Mouse (Mus musculus): ENCODE measurements around the gene Gdnf. TPM values are rescaled to one million over a fixed set of nuclear protein-coding genes. Genes with fewer than 3 reads are reported as not detected.

The Gdnf gene
- total and polyA plus RNA-seq, 3 experiments, result not detected

GRCm38 (mm10) chr15:7875879-7876278, 65.2 kb downstream of the Gdnf start:
- Histone ChIP-seq H3K27ac (ENCODE audit: control insufficient read depth, low read depth, low read length) (no peak overlapping the region), H3K9me3 (replicated peaks; ENCODE audit: insufficient read depth, low read length) (no peaks in the 10 kb centered on the region), H3K4me3 (ENCODE audit: control insufficient read depth in 1 of 2, insufficient read depth in 1 of 2, low read depth in 2 of 2, low read length in 2 of 2) (no peak overlapping the region), H3K27me3 (ENCODE audit: control insufficient read depth in 1 of 2, insufficient read depth in 2 of 2, low read length in 2 of 2) (no peaks in the 10 kb centered on the region), H3K79me2 (ENCODE audit: control insufficient read depth, insufficient read depth, low read length, poor library complexity) (no peaks in the 10 kb centered on the region), H3K9ac (ENCODE audit: control insufficient read depth, low read depth, low read length, poor library complexity, severe bottlenecking) (no peak overlapping the region), H3K4me1 (ENCODE audit: control insufficient read depth in 1 of 2, insufficient read depth in 2 of 2, low read length in 2 of 2) (no peaks in the 10 kb centered on the region), H3K36me3 (ENCODE audit: control insufficient read depth in 1 of 2, insufficient read depth in 2 of 2, low read length in 2 of 2) (no peaks in the 10 kb centered on the region)
- no peak for TF ChIP-seq MYB (IDR thresholded peaks at IDR 0.05; ENCODE audit: low read depth, low read length)
- no peak for TF ChIP-seq E2F4 (IDR thresholded peaks at IDR 0.05; ENCODE audit: borderline replicate concordance, low read depth, low read length)
- TF ChIP-seq MAZ (IDR thresholded peaks at IDR 0.05; ENCODE audit: low read depth, low read length), result no peak
- no peak for TF ChIP-seq POLR2AphosphoS2 (IDR thresholded peaks at IDR 0.05; ENCODE audit: low read length)
- TF ChIP-seq UBTF (IDR thresholded peaks at IDR 0.05; ENCODE audit: borderline replicate concordance, insufficient read depth, low read depth, low read length), result no peak
- no peak for TF ChIP-seq MEF2A (IDR thresholded peaks at IDR 0.05; ENCODE audit: extremely low read depth, insufficient replicate concordance, low read depth, low read length, poor library complexity, severe bottlenecking)
- TF ChIP-seq TAL1 (IDR thresholded peaks at IDR 0.05; ENCODE audit: low read length), result no peak
- DNase-seq (ENCODE audit: low read depth, low spot score), result no peak

- H3K9ac ChIP-seq (ENCODE audit: control insufficient read depth, low read depth, low read length, poor library complexity, severe bottlenecking), result no peak overlapping the region
- no peaks in the 10 kb centered on the region for H3K9me3 ChIP-seq (replicated peaks; ENCODE audit: insufficient read depth, low read length)
- no peaks in the 10 kb centered on the region; a peak in 1 of 4 replicates for H3K36me3 ChIP-seq (ENCODE audit: control insufficient read depth in 1 of 2, insufficient read depth in 2 of 2, low read length in 2 of 2)
- H3K27ac ChIP-seq (ENCODE audit: control insufficient read depth, low read depth, low read length), result no peak overlapping the region
- no peak for DNase-seq (ENCODE audit: low read depth, low spot score)
- TF ChIP-seq MYB (IDR thresholded peaks at IDR 0.05; ENCODE audit: low read depth, low read length), result no peak
- no peak for TF ChIP-seq RAD21 (IDR thresholded peaks at IDR 0.05; ENCODE audit: low read depth, low read length)
- no peak for TF ChIP-seq ELF1 (IDR thresholded peaks at IDR 0.05; ENCODE audit: low read depth, low read length)
- TF ChIP-seq POLR2AphosphoS5 (IDR thresholded peaks at IDR 0.05; ENCODE audit: borderline replicate concordance, low read depth, low read length), result no peak
- no peak for TF ChIP-seq USF2 (IDR thresholded peaks at IDR 0.05; ENCODE audit: borderline replicate concordance in 1 of 2, insufficient read depth in 1 of 2, low read depth in 1 of 2, low read length in 2 of 2)
- no peak overlapping the region for H3K4me3 ChIP-seq (ENCODE audit: control insufficient read depth in 1 of 2, insufficient read depth in 1 of 2, low read depth in 2 of 2, low read length in 2 of 2)
- no peaks in the 10 kb centered on the region for H3K27me3 ChIP-seq (ENCODE audit: control insufficient read depth in 1 of 2, insufficient read depth in 2 of 2, low read length in 2 of 2)
- no peaks in the 10 kb centered on the region for H3K79me2 ChIP-seq (ENCODE audit: control insufficient read depth, insufficient read depth, low read length, poor library complexity)
- H3K4me1 ChIP-seq (ENCODE audit: control insufficient read depth in 1 of 2, insufficient read depth in 2 of 2, low read length in 2 of 2), result no peaks in the 10 kb centered on the region
These were observed 67.2 kb downstream of the Gdnf start for GRCm38 (mm10) chr15:7877560-7878467.

- Histone ChIP-seq H3K9me3 (replicated peaks; ENCODE audit: insufficient read depth, low read length) (no peaks in the 10 kb centered on the region), H3K4me1 (ENCODE audit: control insufficient read depth in 1 of 2, insufficient read depth in 2 of 2, low read length in 2 of 2) (no peaks in the 10 kb centered on the region), H3K9ac (ENCODE audit: control insufficient read depth, low read depth, low read length, poor library complexity, severe bottlenecking) (no peak overlapping the region), H3K4me3 (ENCODE audit: control insufficient read depth in 1 of 2, insufficient read depth in 1 of 2, low read depth in 2 of 2, low read length in 2 of 2) (no peak overlapping the region), H3K79me2 (ENCODE audit: control insufficient read depth, insufficient read depth, low read length, poor library complexity) (no peaks in the 10 kb centered on the region), H3K27ac (ENCODE audit: control insufficient read depth, low read depth, low read length) (no peak overlapping the region), H3K27me3 (ENCODE audit: control insufficient read depth in 1 of 2, insufficient read depth in 2 of 2, low read length in 2 of 2) (no peaks in the 10 kb centered on the region), H3K36me3 (ENCODE audit: control insufficient read depth in 1 of 2, insufficient read depth in 2 of 2, low read length in 2 of 2) (no peaks in the 10 kb centered on the region; a peak in 1 of 4 replicates)
- no peak for DNase-seq (ENCODE audit: low read depth, low spot score)
- TF ChIP-seq RAD21 (IDR thresholded peaks at IDR 0.05; ENCODE audit: low read depth, low read length) (no peak), ZKSCAN1 (IDR thresholded peaks at IDR 0.05; ENCODE audit: low read depth, low read length) (no peak), E2F4 (IDR thresholded peaks at IDR 0.05; ENCODE audit: borderline replicate concordance, low read depth, low read length) (no peak), ZMIZ1 (IDR thresholded peaks at IDR 0.05; ENCODE audit: low read depth, low read length) (no peak), ZNF384 (IDR thresholded peaks at IDR 0.05; ENCODE audit: low read depth, low read length) (no peak), USF1 (IDR thresholded peaks at IDR 0.05; ENCODE audit: low read depth, low read length) (no peak), MYC (IDR thresholded peaks at IDR 0.05; ENCODE audit: low read depth, low read length) (no peak), JUND (IDR thresholded peaks at IDR 0.05; ENCODE audit: low read depth, low read length) (no peak), ELF1 (IDR thresholded peaks at IDR 0.05; ENCODE audit: low read depth, low read length) (no peak), TBP (IDR thresholded peaks at IDR 0.05; ENCODE audit: low read depth, low read length) (no peak), CHD2 (IDR thresholded peaks at IDR 0.05; ENCODE audit: low read length) (no peak), GATA1 (IDR thresholded peaks at IDR 0.05; ENCODE audit: low read depth, low read length) (no peak), RCOR1 (IDR thresholded peaks at IDR 0.05; ENCODE audit: low read depth, low read length) (no peak), ETS1 (IDR thresholded peaks at IDR 0.05; ENCODE audit: low read depth, low read length) (no peak), POLR2AphosphoS5 (IDR thresholded peaks at IDR 0.05; ENCODE audit: borderline replicate concordance, low read depth, low read length) (no peak), UBTF (IDR thresholded peaks at IDR 0.05; ENCODE audit: borderline replicate concordance, insufficient read depth, low read depth, low read length) (no peak), TAL1 (IDR thresholded peaks at IDR 0.05; ENCODE audit: low read length) (no peak)
These were observed 68.2 kb downstream of the Gdnf start for GRCm38 (mm10) chr15:7878861-7879260.

Measured in MEL (cell line).